Mouse (Mus musculus) MEL (cell line): ENCODE results near the gene Lhpp. TPM values are rescaled to one million over a fixed set of nuclear protein-coding genes. Genes with fewer than 3 reads are reported as not detected.

Experiments
- DNase-seq: peaks from one replicate; pipeline ENCODE4 v3.0.0; 2011; ENCODE audit warnings: low read depth, low spot score
- H3K27ac ChIP-seq: 2 replicates; pipeline ENCODE4 v1.5.1; 2012; ENCODE audit warnings: low read depth, mild to moderate bottlenecking, control low read depth, low read length, moderate library complexity; ENCODE audit not compliant: control insufficient read depth
- H3K27me3 ChIP-seq, 2 experiments: fragments of 150-350 bp in 1 of 2; sonication (generic) in 1 of 2; 2 replicates each; pipeline ENCODE4 v1.6.1; 2012; ENCODE audit warnings: low read length in 2 of 2, mild to moderate bottlenecking in 2 of 2, improper control_type of control experiment in 1 of 2, moderate library complexity in 1 of 2; ENCODE audit not compliant: insufficient read depth in 2 of 2, control insufficient read depth in 1 of 2
- H3K36me3 ChIP-seq, 2 experiments: 2 replicates each; pipeline ENCODE4 v1.6.1; 2012 to 2014; ENCODE audit warnings: low read length in 2 of 2, improper control_type of control experiment in 1 of 2, inconsistent platforms in 1 of 2, mild to moderate bottlenecking in 1 of 2; ENCODE audit not compliant: insufficient read depth in 2 of 2, control insufficient read depth in 1 of 2
- H3K4me1 ChIP-seq, 2 experiments: fragments of 150-350 bp in 1 of 2; sonication (generic) in 1 of 2; 2 replicates each; pipeline ENCODE4 v1.6.1; 2012; ENCODE audit warnings: low read length in 2 of 2, improper control_type of control experiment in 1 of 2, mild to moderate bottlenecking in 1 of 2; ENCODE audit not compliant: insufficient read depth in 2 of 2, control insufficient read depth in 1 of 2
- H3K4me3 ChIP-seq, 2 experiments: fragments of 150-350 bp in 1 of 2; sonication (generic) in 1 of 2; 2 replicates each; pipeline ENCODE4 v1.5.1; 2012; ENCODE audit warnings: low read depth in 2 of 2, low read length in 2 of 2, mild to moderate bottlenecking in 2 of 2, moderate library complexity in 2 of 2, control low read depth in 1 of 2, improper control_type of control experiment in 1 of 2; ENCODE audit not compliant: control insufficient read depth in 1 of 2, insufficient read depth in 1 of 2
- H3K79me2 ChIP-seq: 2 replicates; pipeline ENCODE4 v1.6.1; 2012; ENCODE audit warnings: mild to moderate bottlenecking, low read length, moderate library complexity; ENCODE audit not compliant: control insufficient read depth, poor library complexity, insufficient read depth
- H3K9ac ChIP-seq: 2 replicates; pipeline ENCODE4 v1.6.1; 2012; ENCODE audit warnings: low read depth, mild to moderate bottlenecking, control low read depth, low read length, moderate library complexity; ENCODE audit not compliant: control insufficient read depth, poor library complexity, severe bottlenecking
- H3K9me3 ChIP-seq: fragments of 150-350 bp; sonication (generic); replicated peaks from 2 replicates; pipeline ENCODE4 v1.6.1; 2012; ENCODE audit warnings: mild to moderate bottlenecking, low read length, improper control_type of control experiment, moderate library complexity; ENCODE audit not compliant: insufficient read depth
- BHLHE40 ChIP-seq: IDR thresholded peaks from 2 replicates; pipeline ENCODE4 v1.6.1; 2012; ENCODE audit warnings: low read depth, mild to moderate bottlenecking, inconsistent platforms, low read length, improper control_type of control experiment, borderline replicate concordance
- CHD1 ChIP-seq: IDR thresholded peaks from 2 replicates; pipeline ENCODE4 v1.6.1; 2012; ENCODE audit warnings: low read depth, mild to moderate bottlenecking, inconsistent platforms, low read length, improper control_type of control experiment
- CHD2 ChIP-seq: IDR thresholded peaks from 2 replicates; pipeline ENCODE4 v1.6.1; 2011; ENCODE audit warnings: low read length, improper control_type of control experiment
- CTCF ChIP-seq, 3 experiments: IDR thresholded peaks in 2 of 3; conservative IDR thresholded peaks in 1 of 3; 2 replicates each; pipeline ENCODE4 v1.5.1; 2011 to 2012; ENCODE audit warnings: low read length in 3 of 3, low read depth in 2 of 3, mild to moderate bottlenecking in 2 of 3, improper control_type of control experiment in 1 of 3, inconsistent platforms in 1 of 3, mixed read lengths in 1 of 3, moderate library complexity in 1 of 3; ENCODE audit not compliant: control insufficient read depth in 1 of 3, insufficient read depth in 1 of 3, poor library complexity in 1 of 3, severe bottlenecking in 1 of 3
- E2F4 ChIP-seq: IDR thresholded peaks from 2 replicates; pipeline ENCODE4 v1.6.1; 2011; ENCODE audit warnings: low read depth, low read length, improper control_type of control experiment, borderline replicate concordance
- EP300 ChIP-seq, 2 experiments: IDR thresholded peaks; 2 replicates each; pipeline ENCODE4 v1.6.1; 2011; ENCODE audit warnings: improper control_type of control experiment in 2 of 2, low read length in 2 of 2, low read depth in 1 of 2, mild to moderate bottlenecking in 1 of 2
- ETS1 ChIP-seq: IDR thresholded peaks from 2 replicates; pipeline ENCODE4 v1.6.1; 2012; ENCODE audit warnings: low read depth, mild to moderate bottlenecking, inconsistent platforms, low read length, improper control_type of control experiment, moderate library complexity
- GABPA ChIP-seq: IDR thresholded peaks from 2 replicates; pipeline ENCODE4 v1.6.1; 2012; ENCODE audit warnings: low read depth, mild to moderate bottlenecking, inconsistent platforms, low read length, improper control_type of control experiment, moderate library complexity
- GATA1 ChIP-seq: IDR thresholded peaks from 2 replicates; pipeline ENCODE4 v1.6.1; 2011; ENCODE audit warnings: low read depth, low read length, improper control_type of control experiment
- HCFC1 ChIP-seq: IDR thresholded peaks from 2 replicates; pipeline ENCODE4 v1.6.1; 2012; ENCODE audit warnings: low read depth, mild to moderate bottlenecking, inconsistent platforms, low read length, improper control_type of control experiment, moderate library complexity
- MAX ChIP-seq: IDR thresholded peaks from 2 replicates; pipeline ENCODE4 v1.6.1; 2011; ENCODE audit warnings: low read length, improper control_type of control experiment
- MEF2A ChIP-seq: IDR thresholded peaks from 2 replicates; pipeline ENCODE4 v1.6.1; 2014; ENCODE audit warnings: low read depth, mild to moderate bottlenecking, inconsistent platforms, low read length, improper control_type of control experiment; ENCODE audit not compliant: poor library complexity, insufficient replicate concordance, severe bottlenecking; ENCODE audit errors: extremely low read depth
- MYB ChIP-seq: IDR thresholded peaks from 2 replicates; pipeline ENCODE4 v1.6.1; 2011; ENCODE audit warnings: mild to moderate bottlenecking, low read depth, low read length, improper control_type of control experiment
- MYC ChIP-seq: IDR thresholded peaks from 2 replicates; pipeline ENCODE4 v1.6.1; 2011; ENCODE audit warnings: low read depth, mild to moderate bottlenecking, low read length, improper control_type of control experiment, moderate library complexity
- NELFE ChIP-seq: IDR thresholded peaks from 2 replicates; pipeline ENCODE4 v1.6.1; 2011; ENCODE audit warnings: low read depth, low read length, improper control_type of control experiment
- NRF1 ChIP-seq: IDR thresholded peaks from 2 replicates; pipeline ENCODE4 v1.6.1; 2014; ENCODE audit warnings: low read depth, mild to moderate bottlenecking, inconsistent platforms, low read length, improper control_type of control experiment, moderate library complexity; ENCODE audit not compliant: poor library complexity, insufficient read depth, severe bottlenecking
- POLR2A ChIP-seq, 2 experiments: IDR thresholded peaks; 2 replicates each; pipeline ENCODE4 v1.6.1; 2011 to 2012; ENCODE audit warnings: low read length in 2 of 2, mild to moderate bottlenecking in 2 of 2, control low read depth in 1 of 2, improper control_type of control experiment in 1 of 2, low read depth in 1 of 2, moderate library complexity in 1 of 2; ENCODE audit not compliant: control insufficient read depth in 1 of 2, insufficient read depth in 1 of 2, poor library complexity in 1 of 2
- POLR2AphosphoS2 ChIP-seq: IDR thresholded peaks from 2 replicates; pipeline ENCODE4 v1.6.1; 2011; ENCODE audit warnings: low read length, improper control_type of control experiment
- POLR2AphosphoS5 ChIP-seq: IDR thresholded peaks from 2 replicates; pipeline ENCODE4 v1.6.1; 2012; ENCODE audit warnings: low read depth, borderline replicate concordance, mild to moderate bottlenecking, inconsistent platforms, low read length, moderate library complexity, mixed read lengths
- RAD21 ChIP-seq: IDR thresholded peaks from 2 replicates; pipeline ENCODE4 v1.6.1; 2011; ENCODE audit warnings: mild to moderate bottlenecking, low read depth, low read length, improper control_type of control experiment
- SIN3A ChIP-seq: IDR thresholded peaks from 2 replicates; pipeline ENCODE4 v1.6.1; 2012; ENCODE audit warnings: low read length, improper control_type of control experiment, inconsistent platforms
- TAL1 ChIP-seq: IDR thresholded peaks from 2 replicates; pipeline ENCODE4 v1.6.1; 2012; ENCODE audit warnings: mild to moderate bottlenecking, inconsistent platforms, low read length, moderate library complexity, mixed read lengths
- TCF12 ChIP-seq: IDR thresholded peaks from 2 replicates; pipeline ENCODE4 v1.6.1; 2014; ENCODE audit warnings: low read depth, mild to moderate bottlenecking, inconsistent platforms, low read length, improper control_type of control experiment, moderate library complexity
- USF1 ChIP-seq: IDR thresholded peaks from 2 replicates; pipeline ENCODE4 v1.6.1; 2014; ENCODE audit warnings: low read depth, mild to moderate bottlenecking, inconsistent platforms, low read length, improper control_type of control experiment, moderate library complexity
- ZKSCAN1 ChIP-seq: IDR thresholded peaks from 2 replicates; pipeline ENCODE4 v1.6.1; 2012; ENCODE audit warnings: low read depth, mild to moderate bottlenecking, inconsistent platforms, low read length, improper control_type of control experiment, moderate library complexity
- ZMIZ1 ChIP-seq: IDR thresholded peaks from 2 replicates; pipeline ENCODE4 v1.6.1; 2012; ENCODE audit warnings: low read depth, mild to moderate bottlenecking, inconsistent platforms, low read length, improper control_type of control experiment, moderate library complexity
- ZNF384 ChIP-seq: IDR thresholded peaks from 2 replicates; pipeline ENCODE4 v1.6.1; 2012; ENCODE audit warnings: low read depth, mild to moderate bottlenecking, inconsistent platforms, low read length, improper control_type of control experiment
- polyA plus RNA-seq, 2 experiments: library from polyadenylated mRNA; stranded (reverse) in 1 of 2; unstranded in 1 of 2; fragments of >175 nt in 1 of 2; fragments of >200 nt in 1 of 2; gene quantifications; 2 replicates each; pipeline versions ENCODE4 v1.2.1 to v1.2.4; 2012; ENCODE audit warnings: low replicate concordance in 2 of 2, low read depth in 1 of 2; ENCODE audit not compliant: insufficient read length in 2 of 2, insufficient read depth in 1 of 2, missing spikeins in 1 of 2
- total RNA-seq: library from RNA; depleted of rRNA; stranded (reverse); fragments of 300-350 nt; gene quantifications from 2 replicates; pipeline ENCODE4 v1.2.3, GENCODE M21; 2012

Lhpp gene
- total and polyA plus RNA-seq, 3 experiments, result 31.0 to 39.3 TPM; not detected in 1

- H3K27me3 ChIP-seq, result no peaks in the 10 kb centered on the region
- TF ChIP-seq E2F4 (no peak), MYB (no peak), TCF12 (no peak), TAL1 (no peak), GABPA (no peak), HCFC1 (no peak), BHLHE40 (no peak), EP300 (IDR thresholded peaks at IDR 0.05; ENCODE audit: low read depth in 1 of 2, low read length in 2 of 2) (no peak), POLR2AphosphoS5 (no peak), ZNF384 (no peak), MEF2A (no peak), RAD21 (no peak), CTCF (IDR thresholded peaks at IDR 0.05 in 2 of 3, conservative IDR thresholded peaks at IDR 0.05 in 1 of 3; ENCODE audit: control insufficient read depth in 1 of 3, insufficient read depth in 1 of 3, low read depth in 2 of 3, low read length in 3 of 3, poor library complexity in 1 of 3, severe bottlenecking in 1 of 3) (no peak), CHD1 (no peak), ETS1 (no peak), ZKSCAN1 (no peak), MAX (no peak)
- TF ChIP-seq, all 39 proteins: peak for 0
- Histone ChIP-seq H3K27ac (no peak overlapping the region), H3K9ac (no peak overlapping the region), H3K4me1 (no peaks in the 10 kb centered on the region), H3K4me3 (no peak overlapping the region), H3K36me3 (no peaks in the 10 kb centered on the region), H3K79me2 (no peaks in the 10 kb centered on the region), H3K9me3 (no peaks in the 10 kb centered on the region)
- no peak for DNase-seq
Observed at GRCm38 (mm10) chr7:132751716-132752115, 141.3 kb downstream of the Lhpp start.

GRCm38 (mm10) chr7:132753518-132754388 is 143.3 kb downstream of the Lhpp start:
- H3K9ac ChIP-seq, result no peak overlapping the region
- peaks cover 0 to 1% of the 10 kb centered on the region in 2 experiments; a peak in 1 of 4 replicates for H3K36me3 ChIP-seq
- no peak for TF ChIP-seq ETS1
- no peak for TF ChIP-seq NRF1
- no peak for TF ChIP-seq ZMIZ1
- TF ChIP-seq MYC, result no peak
- no peak for TF ChIP-seq POLR2AphosphoS2
- no peak for TF ChIP-seq GATA1
- no peak for TF ChIP-seq USF1
- no peak for TF ChIP-seq ZNF384
- no peak for TF ChIP-seq MEF2A
- TF ChIP-seq TAL1, result no peak
- no peak for TF ChIP-seq CHD2
- TF ChIP-seq E2F4, result no peak
- no peak for TF ChIP-seq NELFE
- no peak for TF ChIP-seq SIN3A
- TF ChIP-seq POLR2A (IDR thresholded peaks at IDR 0.05; ENCODE audit: control insufficient read depth in 1 of 2, insufficient read depth in 1 of 2, low read depth in 1 of 2, low read length in 2 of 2, poor library complexity in 1 of 2), result no peak
- TF ChIP-seq CTCF (IDR thresholded peaks at IDR 0.05 in 2 of 3, conservative IDR thresholded peaks at IDR 0.05 in 1 of 3; ENCODE audit: control insufficient read depth in 1 of 3, insufficient read depth in 1 of 3, low read depth in 2 of 3, low read length in 3 of 3, poor library complexity in 1 of 3, severe bottlenecking in 1 of 3), result no peak
- TF ChIP-seq ZKSCAN1, result no peak
- no peaks in the 10 kb centered on the region for H3K4me1 ChIP-seq
- H3K9me3 ChIP-seq, result no peaks in the 10 kb centered on the region
- no peak overlapping the region for H3K4me3 ChIP-seq
- no peak overlapping the region for H3K27ac ChIP-seq
- H3K27me3 ChIP-seq, result no peaks in the 10 kb centered on the region
- no peaks in the 10 kb centered on the region for H3K79me2 ChIP-seq
- no peak for DNase-seq
